Mouse (Mus musculus) pancreas, adult 10 weeks (tissue): ENCODE data around the gene Gabra4. TPM values are rescaled to one million over a fixed set of nuclear protein-coding genes. Genes with fewer than 3 reads are reported as not detected.

Experiments used
- polyA plus RNA-seq: library from polyadenylated mRNA; stranded (reverse); fragments of 350-450 nt; fragmentation: Illumina TruSeq; extraction: RNeasy Lipid Tissue Mini Kit (QIAGEN cat#74804); gene quantifications from one replicate; pipeline ENCODE4 v1.2.3, GENCODE M21; 2015; ENCODE audit warnings: low read depth, low replicate concordance; ENCODE audit not compliant: insufficient read depth

Gabra4 gene
- polyA plus RNA-seq = 3.1 TPM

DNA sequence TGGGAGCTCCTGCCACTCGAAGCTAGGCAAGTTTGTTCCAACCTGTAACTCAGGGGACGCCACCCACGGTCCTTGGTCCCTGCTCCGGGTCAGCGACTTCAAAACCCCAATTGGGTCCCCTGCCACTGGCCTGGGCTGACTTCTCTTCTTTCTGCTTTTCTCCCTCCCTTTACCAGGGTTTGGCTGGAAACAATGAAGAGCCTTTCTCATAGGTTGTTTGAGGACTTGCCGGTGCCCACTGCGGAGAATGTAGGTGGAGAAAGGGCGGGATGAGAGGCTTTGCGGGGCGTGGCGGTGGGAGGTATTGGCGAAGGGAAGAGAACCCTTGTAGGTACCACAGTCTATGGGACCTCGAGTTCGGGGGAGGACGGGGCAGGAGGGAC lies at the start of gene Gabra4:
Gabra4 (minus strand) TSS at position 194 of the 383 bp plus-strand sequence.

GRCm38 (mm10) chr5:71657482-71658114 lies 510 bp downstream of the Gabra4 start, which contains the start of gene Gabrb1:
Gene Gabrb1, plus strand, starts transcription at chr5:71658113.

GRCm38 (mm10) chr5:71548079-71548478 lies 110.0 kb downstream of the Gabra4 start, which contains the start of gene Cox7b2:
Gene Cox7b2, minus strand, starts transcription at chr5:71548205.

Other genes with a start within 250 kb of the Gabra4 start
- gene Cox7b2, start 110.1 kb downstream of the Gabra4 start, polyA plus RNA-seq = not detected
- gene Gabrb1, start 195 bp downstream of the Gabra4 start, polyA plus RNA-seq = not detected